Mouse (Mus musculus): ENCODE data around the gene 1700042G07Rik. TPM values are rescaled to one million over a fixed set of nuclear protein-coding genes. Genes with fewer than 3 reads are reported as not detected.

Gene 1700042G07Rik
- not detected for total RNA-seq (2021)
- long read RNA-seq, experiment 1, result 0 reads
- long read RNA-seq, experiment 2, result 0 reads

GRCm38 (mm10) chr4:116173072-116173471 is at the start of gene 1700042G07Rik, which contains the start of gene Gm49337:
1700042G07Rik (plus strand) TSS chr4:116173372.
Gm49337 (plus strand) TSS chr4:116173384.
- DNase-seq, result no peak
- intact Hi-C loops (cut with DNase I), result no loop called here

- intact Hi-C loops (cut with DNase I), result no loop called here
- DNase-seq, result peak; percentile 48 to 70
Measured at GRCm38 (mm10) chr4:116123602-116124519, 49.3 kb upstream of the 1700042G07Rik start, which contains the start of the genes Rad54l and Pomgnt1. Rad54l (minus strand) TSS chr4:116123690. Pomgnt1 (plus strand) TSS chr4:116123840.

- no peak for DNase-seq
- intact Hi-C loops (cut with DNase I), result no loop called here
Measured at GRCm38 (mm10) chr4:116125803-116126386, 47.3 kb upstream of the 1700042G07Rik start.

- DNase-seq, result no peak
- intact Hi-C loops (cut with DNase I), result no loop called here
Measured at GRCm38 (mm10) chr4:116127956-116128355, 45.2 kb upstream of the 1700042G07Rik start.

GRCm38 (mm10) chr4:116133126-116133525 is 40.0 kb upstream of the 1700042G07Rik start:
- DNase-seq, result no peak
- intact Hi-C loops (cut with DNase I), result no loop called here

DNA sequence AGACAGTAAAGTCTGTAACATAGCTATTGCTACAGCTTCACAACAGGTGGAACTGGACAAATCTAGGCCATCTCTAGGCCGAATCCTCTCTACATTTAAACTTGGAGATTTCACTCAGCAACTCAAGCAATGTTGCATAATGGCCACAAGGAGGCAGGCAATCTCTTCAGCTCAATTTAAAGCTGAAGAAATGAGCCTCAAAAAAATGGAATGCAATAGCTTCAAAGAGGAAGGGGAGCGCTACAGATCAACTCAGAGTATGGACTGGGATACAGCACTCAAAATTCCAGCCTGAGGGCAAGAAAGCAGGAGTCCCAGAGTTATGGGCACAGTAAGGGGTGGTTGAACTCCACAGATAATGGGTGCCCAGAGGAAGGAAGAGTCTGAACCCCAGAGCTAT is 38.2 kb upstream of the 1700042G07Rik start:
- intact Hi-C loops (cut with DNase I), result no loop called here
- no peak for DNase-seq

DNA sequence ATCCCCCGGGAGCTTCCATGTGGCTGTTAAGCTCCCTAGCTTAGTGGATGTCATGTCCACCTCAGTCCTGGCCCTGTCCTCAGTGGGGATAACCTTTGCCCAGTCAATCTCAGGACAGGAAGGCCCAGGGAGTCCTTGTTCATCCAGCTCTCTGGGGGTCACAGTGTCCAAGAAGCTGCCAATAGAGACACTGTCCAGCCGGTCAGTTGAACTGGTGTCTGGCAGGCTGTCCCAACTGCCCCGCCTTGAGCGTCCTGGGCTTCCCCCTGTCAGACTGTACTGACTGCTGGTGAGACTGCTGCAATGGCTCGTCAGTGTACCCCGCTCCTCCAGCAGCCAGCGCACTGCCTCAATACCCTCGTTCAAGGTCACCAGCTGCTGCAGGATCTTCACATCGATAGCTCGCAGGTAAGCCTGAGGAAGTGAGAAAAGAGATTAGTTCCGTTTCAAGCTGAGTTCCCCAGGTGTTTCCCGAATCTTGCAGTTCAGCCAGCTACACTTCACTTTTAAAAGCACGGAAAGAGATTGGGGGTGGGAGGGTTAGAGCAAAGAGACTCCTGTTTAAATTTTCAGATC is 35.7 kb upstream of the 1700042G07Rik start:
- no peak for DNase-seq
- intact Hi-C loops (cut with DNase I), result no loop called here

- DNase-seq, result no peak
- intact Hi-C loops (cut with DNase I), result no loop called here
Measured at GRCm38 (mm10) chr4:116140801-116141574, 32.2 kb upstream of the 1700042G07Rik start.

GRCm38 (mm10) chr4:116141736-116142135 is 31.4 kb upstream of the 1700042G07Rik start:
- intact Hi-C loops (cut with DNase I), result no loop called here
- DNase-seq, result no peak

GRCm38 (mm10) chr4:116142269-116142668 is 30.9 kb upstream of the 1700042G07Rik start:
- no peak for DNase-seq
- intact Hi-C loops (cut with DNase I), result no loop called here

GRCm38 (mm10) chr4:116143317-116143811 is 29.8 kb upstream of the 1700042G07Rik start:
- DNase-seq, result peak in 1 of 2 experiments; percentile 27
- intact Hi-C loops (cut with DNase I), result no loop called here

GRCm38 (mm10) chr4:116143891-116144717 is 29.1 kb upstream of the 1700042G07Rik start:
- intact Hi-C loops (cut with DNase I), result no loop called here

GRCm38 (mm10) chr4:116149812-116150155 is 23.4 kb upstream of the 1700042G07Rik start:
- intact Hi-C loops (cut with DNase I), result no loop called here
- no peak for DNase-seq

More at GRCm38 (mm10) chr4:116143891-116144717, 29.1 kb upstream of the 1700042G07Rik start:
- DNase-seq, result peak; percentile 56 to 66

DNA sequence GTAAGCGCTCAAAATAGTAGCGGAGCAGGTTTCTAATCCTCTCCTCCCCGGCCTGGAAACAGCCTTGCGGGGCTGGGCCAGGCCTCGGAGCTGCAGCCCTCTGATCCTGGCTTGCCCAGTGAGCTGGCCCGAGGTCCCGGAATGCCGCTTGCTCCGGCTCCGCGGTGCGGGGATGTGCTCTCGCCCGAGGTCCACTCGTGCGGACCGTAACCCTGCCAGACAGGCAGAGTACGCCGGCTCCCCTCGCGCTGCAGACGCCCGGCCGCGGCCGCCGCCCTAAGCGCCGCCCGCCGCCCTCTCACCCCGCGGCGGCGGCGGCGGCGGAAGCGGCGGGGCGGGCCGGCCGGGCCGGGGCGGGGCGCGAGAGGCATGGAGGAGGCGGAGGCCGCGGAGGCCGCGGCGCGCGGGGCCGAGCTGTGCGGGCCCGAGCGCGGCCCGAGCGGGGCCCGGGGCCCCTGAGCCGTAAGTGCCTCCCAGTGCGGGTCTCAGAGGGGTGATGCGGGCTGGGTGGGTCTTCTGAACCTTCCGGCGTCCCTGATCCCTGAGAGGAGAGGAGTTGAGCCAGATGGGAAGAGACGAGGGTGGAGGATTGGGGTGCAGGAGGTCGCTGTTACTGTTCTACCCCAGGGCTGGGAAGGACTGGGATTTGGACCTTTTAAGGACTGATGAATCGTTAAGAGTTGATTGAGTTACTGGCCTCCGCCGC is 22.9 kb upstream of the 1700042G07Rik start:
- peak; percentile 50 to 52 for DNase-seq
- intact Hi-C loops (cut with DNase I), result no loop called here

- intact Hi-C loops (cut with DNase I), result no loop called here
Measured at GRCm38 (mm10) chr4:116150862-116151221, 22.3 kb upstream of the 1700042G07Rik start.

DNA sequence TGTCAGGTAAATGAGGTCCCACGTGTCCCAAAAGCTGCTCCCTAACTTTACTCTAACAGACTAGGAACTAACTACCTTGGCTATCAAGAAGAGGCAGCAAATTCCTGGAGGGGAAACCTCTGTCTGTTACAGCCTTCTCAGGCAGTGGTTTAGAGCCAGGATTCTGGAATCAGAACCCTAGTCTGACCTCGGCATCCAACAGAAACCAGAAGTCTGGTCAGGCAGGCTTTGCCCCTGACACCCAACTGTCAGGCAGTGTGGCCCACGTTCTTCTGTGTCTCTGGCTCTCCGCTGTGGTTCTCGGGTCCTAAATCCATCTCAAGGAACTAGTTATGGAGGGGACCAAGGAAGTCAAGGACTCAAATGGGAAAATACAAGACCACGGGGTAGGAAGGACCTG is 21.9 kb upstream of the 1700042G07Rik start, which contains the start of gene Lurap1:
Gene Lurap1 (minus strand): TSS at position 101 of the 400 bp plus-strand sequence.
- no peak for DNase-seq
- intact Hi-C loops (cut with DNase I), result no loop called here

More at GRCm38 (mm10) chr4:116150862-116151221, 22.3 kb upstream of the 1700042G07Rik start:
- DNase-seq, result no peak

DNA sequence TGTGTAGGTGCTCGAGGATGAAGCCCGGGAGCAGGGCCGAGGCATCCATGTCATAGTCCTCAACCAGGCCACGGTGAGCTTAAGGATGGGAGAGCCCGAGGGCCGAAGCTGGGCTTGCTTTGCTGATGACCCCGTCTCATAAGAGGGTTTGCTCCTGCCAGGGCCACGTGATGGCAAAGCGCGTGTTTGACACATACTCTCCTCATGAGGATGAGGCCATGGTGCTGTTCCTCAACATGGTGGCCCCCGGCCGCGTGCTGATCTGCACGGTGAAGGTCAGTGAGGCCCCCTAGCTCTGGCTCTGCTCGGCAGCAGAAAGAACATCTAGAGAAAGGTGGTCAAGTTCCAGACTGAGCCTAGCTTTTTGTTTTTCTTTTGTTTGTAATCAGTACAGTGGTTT is 20.5 kb upstream of the 1700042G07Rik start:
- no peak for DNase-seq
- intact Hi-C loops (cut with DNase I), result no loop called here

DNA sequence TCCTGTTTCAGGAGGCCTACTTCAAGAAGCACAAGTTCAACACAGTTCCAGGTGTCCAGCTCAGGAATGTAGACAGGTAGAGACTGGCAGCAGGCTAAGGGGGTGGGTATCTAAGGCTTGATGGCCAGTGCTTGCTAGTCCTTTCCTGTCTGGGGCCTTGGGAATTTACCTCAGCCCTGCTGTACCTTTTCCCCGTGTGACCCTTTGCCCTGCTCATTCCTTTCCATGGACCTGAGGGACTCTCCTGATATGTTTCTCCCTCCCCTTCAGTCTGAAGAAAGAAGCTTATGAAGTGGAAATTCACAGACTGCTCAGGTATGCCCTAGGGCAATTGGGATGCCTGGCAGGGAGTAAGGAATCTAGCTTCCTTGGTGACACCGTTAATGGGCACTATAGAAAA is 15.3 kb upstream of the 1700042G07Rik start:
- DNase-seq, result no peak
- intact Hi-C loops (cut with DNase I), result no loop called here

- no peak for DNase-seq
Measured at GRCm38 (mm10) chr4:116159912-116160311, 13.3 kb upstream of the 1700042G07Rik start.

More at GRCm38 (mm10) chr4:116159912-116160311, 13.3 kb upstream of the 1700042G07Rik start:
- intact Hi-C loops (cut with DNase I), result no loop called here
